Mouse (Mus musculus): ENCODE results near the gene Snrpn.
"Not testable (repeated sequence)": the region's sequence is repeated elsewhere in the genome, so short reads cannot be mapped to it uniquely, and the experiment has no call there.

Snrpn gene

GRCm38 (mm10) chr7:60139742-60140480, at the start of gene Snrpn:
TSS of gene Snrpn (minus strand) at chr7:60140219.
- DNase-seq, result no peak

DNA sequence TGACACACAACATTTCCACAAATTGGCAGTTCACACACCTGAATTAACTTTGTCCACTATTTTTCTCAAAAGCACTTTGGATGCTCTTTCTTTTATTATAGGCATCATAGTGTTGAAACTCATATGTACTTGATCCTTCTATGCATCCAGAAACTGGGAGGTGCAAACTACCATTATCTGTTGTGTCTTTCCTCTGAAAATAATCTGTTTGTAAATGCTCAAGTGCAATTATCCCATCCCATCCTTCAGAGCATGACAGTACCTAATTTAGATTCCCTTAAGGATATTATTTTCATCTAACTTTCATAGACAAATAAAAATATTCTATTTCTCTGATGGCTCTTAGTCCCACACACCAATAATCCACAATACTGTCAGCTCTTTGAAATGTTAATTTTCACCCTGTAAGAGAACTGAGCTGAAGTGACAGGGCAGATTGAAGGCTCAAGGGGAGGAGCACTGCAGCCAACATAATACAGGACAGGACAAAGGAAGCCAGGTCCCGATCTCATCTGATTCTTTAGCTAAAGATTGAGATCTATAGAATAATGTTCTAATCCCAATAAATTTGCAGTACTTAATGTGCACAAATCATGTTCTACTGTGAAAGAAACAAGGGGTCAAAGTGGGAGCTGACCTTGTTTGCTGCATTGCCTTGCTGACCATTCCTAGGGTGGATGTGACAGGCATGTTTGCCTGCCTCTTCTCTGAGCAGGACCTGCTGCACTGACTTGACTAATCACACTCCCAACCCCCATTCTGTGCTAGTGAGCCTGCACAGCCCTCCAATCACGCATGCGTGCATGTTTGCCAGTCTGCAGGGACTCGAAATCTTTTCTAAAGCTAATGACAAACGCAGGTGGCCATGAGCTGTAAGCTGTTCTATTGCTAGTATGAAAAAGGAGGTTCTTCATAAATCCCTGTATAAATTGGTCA, 30.5 kb upstream of the Snrpn start:
- DNase-seq, result no peak

GRCm38 (mm10) chr7:60125332-60125731, 14.7 kb downstream of the Snrpn start:
- no peak for DNase-seq

DNA sequence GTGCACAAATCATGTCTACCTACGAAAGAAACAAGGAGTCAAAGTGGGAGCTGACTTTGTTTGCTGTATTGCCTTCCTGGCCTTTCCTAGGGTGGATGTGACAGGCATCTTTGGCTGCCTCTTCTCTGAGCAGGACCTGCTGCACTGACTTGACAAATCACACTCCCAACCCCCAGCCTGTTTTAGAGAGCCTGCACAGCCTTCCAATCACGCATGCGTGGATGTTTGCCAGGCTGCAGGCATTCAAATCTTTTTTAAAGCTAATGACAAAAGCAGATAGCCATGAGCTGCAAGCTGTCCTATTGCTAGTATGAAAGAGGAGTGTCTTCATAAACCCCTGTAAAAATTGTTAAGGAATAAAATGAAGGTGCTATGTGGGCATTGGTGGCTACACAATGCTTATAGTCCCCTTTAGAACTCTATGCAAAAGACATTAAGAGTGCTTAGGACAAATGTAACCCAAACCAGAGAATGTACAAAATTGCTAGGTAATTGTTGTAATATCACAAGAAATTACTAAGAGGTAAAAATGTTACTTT, 16.9 kb downstream of the Snrpn start:
- not testable (repeated sequence) for DNase-seq

GRCm38 (mm10) chr7:60122434-60123085, 17.5 kb downstream of the Snrpn start:
- no peak for DNase-seq

GRCm38 (mm10) chr7:60097154-60097859, 42.7 kb downstream of the Snrpn start:
- no peak for DNase-seq

- DNase-seq, result no peak
These were observed 63.7 kb downstream of the Snrpn start for GRCm38 (mm10) chr7:60076301-60076700.

- no peak for DNase-seq
These were observed 92.4 kb downstream of the Snrpn start for GRCm38 (mm10) chr7:60047481-60048201.

- DNase-seq, result no peak
These were observed 126.8 kb downstream of the Snrpn start for GRCm38 (mm10) chr7:60013186-60013585.

- no peak for DNase-seq
These were observed 132.2 kb downstream of the Snrpn start for GRCm38 (mm10) chr7:60007727-60008360.

- no peak for DNase-seq
These were observed 133.8 kb downstream of the Snrpn start for GRCm38 (mm10) chr7:60006262-60006661.

- peak; percentile 80 for DNase-seq
These were observed 135.3 kb downstream of the Snrpn start, which contains the start of the genes Snurf and Gm38393 for GRCm38 (mm10) chr7:60004606-60005330. TSS of gene Snurf (minus strand) at chr7:60005049. TSS of gene Gm38393 (minus strand) at chr7:60005064.

GRCm38 (mm10) chr7:60003921-60004605, 136.0 kb downstream of the Snrpn start:
- peak; percentile 26 for DNase-seq

DNA sequence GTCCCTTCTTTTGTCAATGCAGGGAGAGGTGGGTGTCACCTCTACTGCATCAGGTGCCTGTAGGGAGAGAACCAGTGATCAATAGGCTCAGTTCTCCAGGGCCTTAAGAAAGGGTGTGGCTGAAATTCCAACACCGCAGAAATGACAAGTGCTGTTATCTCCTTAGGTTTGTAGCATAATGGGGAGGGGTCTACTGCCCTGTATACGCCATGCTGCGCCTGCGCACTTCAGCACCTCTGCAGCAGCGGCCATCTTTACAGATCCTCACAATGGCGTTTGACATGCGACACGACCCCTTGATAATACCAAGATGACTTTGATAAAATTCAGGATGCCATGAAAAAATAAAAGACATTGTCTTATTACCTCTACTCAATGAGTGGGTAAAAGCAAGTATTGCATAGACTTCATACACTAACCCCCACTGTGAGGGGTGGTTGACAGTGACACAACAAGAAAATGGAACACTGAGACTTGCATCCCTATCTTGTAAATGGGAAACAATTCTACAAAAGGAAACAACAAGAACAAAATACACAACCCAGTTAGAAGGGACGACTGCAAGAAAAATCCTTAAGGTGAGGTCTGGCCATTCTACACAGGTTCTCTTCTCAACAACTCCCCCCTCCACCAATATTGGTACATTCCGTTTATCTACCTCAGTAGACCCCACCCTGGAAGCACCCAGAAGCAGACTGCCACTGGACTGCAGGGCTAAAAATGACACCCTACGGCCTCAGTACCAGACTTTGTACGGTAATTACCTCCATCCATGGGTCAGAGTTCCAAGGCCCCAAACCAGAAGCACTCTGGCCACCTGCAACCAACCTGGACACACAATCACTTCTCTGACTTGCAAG, 136.8 kb downstream of the Snrpn start:
- peak; percentile 3 for DNase-seq

DNA sequence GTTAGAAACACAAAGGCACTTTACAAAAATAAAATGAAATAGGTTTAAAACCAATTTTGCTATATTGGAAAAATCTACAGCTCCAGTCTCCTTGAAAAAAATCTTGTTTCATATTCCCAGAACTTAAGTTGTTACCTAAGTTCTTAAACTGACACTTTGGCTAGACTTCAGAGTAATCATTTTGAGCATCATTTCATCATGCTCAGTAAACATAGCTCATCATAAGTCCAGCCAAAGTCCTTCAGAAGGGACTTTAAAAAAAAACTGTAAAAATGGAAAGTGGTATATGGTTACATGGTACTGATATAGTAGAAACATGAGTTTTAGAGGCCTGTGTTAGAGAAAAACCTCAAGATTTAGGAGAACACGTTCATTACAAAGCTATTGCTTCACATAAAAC, 161.4 kb downstream of the Snrpn start:
- no peak for DNase-seq
